Mouse (Mus musculus) liver, adult (tissue): Measurements from ENCODE around the gene Sugp1.

Experiments used
- GATA4 ChIP-seq: IDR thresholded peaks from 2 replicates; pipeline ENCODE4 v1.6.1; 2014; ENCODE audit warnings: mild to moderate bottlenecking, low read length; ENCODE audit not compliant: insufficient replicate concordance

Gene Sugp1

GRCm38 (mm10) chr8:70042583-70043455 is at the start of gene Sugp1, which contains the start of gene Mau2:
Sugp1 (plus strand) TSS chr8:70042813.
Mau2 (minus strand) TSS chr8:70042734.
- no peak for TF ChIP-seq GATA4

DNA sequence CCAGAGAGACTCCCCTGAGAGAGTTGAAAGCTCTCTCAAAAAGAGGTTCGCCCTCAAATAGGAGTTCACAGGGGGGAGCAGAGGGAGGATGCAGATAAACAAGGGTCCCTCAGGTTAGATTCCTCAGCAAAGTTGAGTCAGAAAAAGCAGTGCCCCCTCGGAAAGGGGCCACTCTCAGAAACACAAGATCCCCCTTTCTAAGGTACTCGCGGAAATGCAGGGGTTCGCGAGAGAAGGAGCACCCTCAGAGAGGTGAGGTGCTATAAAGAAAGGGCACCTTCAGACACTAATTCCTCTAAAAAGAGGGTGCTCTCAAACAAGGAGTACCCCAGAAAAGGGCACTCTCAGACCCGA is 47.2 kb upstream of the Sugp1 start:
- TF ChIP-seq GATA4: no peak

- peak; percentile 46; the same call in 1 of the 2 replicates for TF ChIP-seq GATA4
These were observed 46.6 kb upstream of the Sugp1 start, which contains the start of gene Gatad2a for GRCm38 (mm10) chr8:69995776-69996588. Gatad2a (minus strand) TSS chr8:69996384.

- TF ChIP-seq GATA4: peak; percentile 1; the same call in 1 of the 2 replicates
These were observed 45.9 kb upstream of the Sugp1 start for GRCm38 (mm10) chr8:69996589-69997285.

DNA sequence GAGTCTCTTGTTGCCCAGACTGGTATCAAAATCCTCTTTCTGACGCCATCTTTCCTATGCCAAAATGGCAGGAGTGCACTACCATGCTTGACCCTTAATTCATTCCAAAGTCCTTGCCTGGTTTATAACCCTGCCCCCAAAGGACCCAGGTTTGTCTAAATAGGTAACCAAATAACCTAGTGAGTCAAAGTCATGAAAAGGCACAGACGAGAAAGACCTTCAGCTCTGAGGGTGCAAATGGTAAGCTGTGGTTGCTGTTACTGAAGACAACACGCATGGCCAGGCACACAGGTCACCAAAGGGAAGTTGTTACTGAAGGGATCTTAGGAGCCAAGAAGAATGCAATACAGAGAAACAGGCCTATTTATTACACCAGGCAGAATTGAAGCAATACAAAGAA is 43.9 kb upstream of the Sugp1 start:
- TF ChIP-seq GATA4: no peak

DNA sequence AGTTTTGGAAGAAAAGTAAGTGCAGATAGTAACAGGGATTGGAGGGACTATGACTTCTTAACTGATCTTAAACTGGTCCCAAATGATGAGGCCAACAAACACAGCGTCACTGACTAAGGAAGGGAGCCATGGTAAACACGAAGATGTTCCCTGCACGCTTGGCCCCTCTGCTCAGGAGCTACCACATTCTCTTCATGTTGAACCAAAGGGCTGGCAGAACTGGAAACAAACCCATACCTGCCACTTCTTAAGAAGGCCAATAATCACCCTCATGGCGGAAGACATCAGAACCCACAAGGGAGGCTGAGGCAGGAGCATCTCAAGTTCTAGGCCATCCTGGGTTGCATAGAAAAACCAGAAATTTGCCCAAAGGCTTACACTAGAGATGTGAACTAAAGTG is 43.4 kb upstream of the Sugp1 start:
- no peak for TF ChIP-seq GATA4

DNA sequence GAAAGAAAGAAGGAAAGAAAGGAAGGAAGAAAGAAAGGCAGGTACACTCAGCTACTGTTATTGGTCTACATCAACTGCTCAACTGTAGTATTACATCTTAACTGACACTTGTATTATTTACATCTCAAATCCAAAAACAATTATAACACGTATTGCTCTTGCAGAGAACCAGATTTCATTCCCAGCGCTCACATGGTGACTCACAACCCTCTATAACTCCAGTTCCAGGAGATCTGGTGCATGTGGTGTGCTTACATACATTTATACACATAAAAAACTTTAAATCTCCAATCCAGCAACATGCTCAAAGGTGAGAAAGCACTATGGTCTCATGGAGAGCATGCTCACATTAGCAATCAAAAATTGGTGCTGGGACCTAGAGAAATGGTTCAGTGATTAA is 42.4 kb upstream of the Sugp1 start:
- TF ChIP-seq GATA4: no peak

- TF ChIP-seq GATA4: no peak
These were observed 41.3 kb upstream of the Sugp1 start for GRCm38 (mm10) chr8:70001176-70001891.

GRCm38 (mm10) chr8:70003204-70003657 is 39.4 kb upstream of the Sugp1 start:
- TF ChIP-seq GATA4: no peak

DNA sequence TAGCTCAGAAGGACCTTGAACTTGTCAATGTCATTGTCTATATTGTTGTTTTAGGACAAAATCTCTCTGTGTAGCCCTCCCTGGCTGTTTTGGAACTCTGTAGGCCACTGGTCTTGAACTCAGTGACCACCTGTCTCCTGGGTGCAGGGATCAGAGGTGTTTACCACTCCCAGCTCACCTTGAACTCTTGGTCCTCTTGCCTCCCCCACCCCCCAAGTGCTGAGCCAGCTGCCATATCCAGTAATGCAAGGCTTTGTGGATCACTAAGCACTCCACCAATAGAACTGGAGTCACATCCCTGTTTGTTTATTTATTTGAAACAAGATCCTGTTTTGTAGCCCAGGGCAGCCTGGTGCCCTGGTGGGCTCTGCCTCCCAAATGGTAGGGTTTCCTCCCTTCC is 38.3 kb upstream of the Sugp1 start:
- TF ChIP-seq GATA4: no peak

DNA sequence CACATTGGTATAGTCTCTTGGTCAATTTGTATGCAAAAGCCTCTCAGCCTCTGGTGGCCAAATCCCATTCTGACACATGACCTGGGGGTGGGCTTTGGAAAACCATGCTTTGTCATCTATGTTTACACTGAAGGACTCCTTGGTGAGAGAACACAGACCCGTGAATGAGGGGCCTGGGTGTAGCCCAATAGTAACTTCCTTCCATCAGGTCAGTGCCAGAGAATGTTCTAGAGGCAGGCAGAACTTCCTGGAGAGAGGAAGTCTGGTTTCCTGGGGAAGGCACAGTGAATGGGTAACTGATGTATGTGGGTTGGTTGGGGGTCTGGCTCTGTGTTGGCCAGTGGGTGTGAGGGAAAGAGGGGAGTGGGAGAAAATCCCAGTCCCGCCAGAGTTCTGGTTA is 37.4 kb upstream of the Sugp1 start:
- TF ChIP-seq GATA4: no peak

DNA sequence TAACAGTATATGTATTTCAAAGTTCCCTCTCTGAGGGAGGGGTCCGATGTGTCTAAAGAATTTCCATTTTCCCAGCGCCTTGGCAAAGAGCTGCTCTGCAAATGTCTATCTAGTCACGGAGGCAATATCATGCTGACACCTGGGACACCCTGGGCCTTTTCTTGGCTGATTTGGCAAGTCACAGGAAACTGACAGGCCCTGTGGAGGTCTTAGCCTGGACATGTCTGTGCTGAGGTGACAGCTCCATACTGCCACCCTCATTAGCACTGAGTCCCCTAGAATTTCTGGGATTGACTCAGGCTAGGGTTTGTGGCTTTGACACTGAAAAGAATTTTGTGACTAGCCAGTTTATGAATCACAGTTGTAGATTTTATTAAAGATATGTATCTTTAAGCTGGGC is 30.3 kb upstream of the Sugp1 start:
- no peak for TF ChIP-seq GATA4

GRCm38 (mm10) chr8:70012763-70013162 is 29.9 kb upstream of the Sugp1 start:
- no peak for TF ChIP-seq GATA4

DNA sequence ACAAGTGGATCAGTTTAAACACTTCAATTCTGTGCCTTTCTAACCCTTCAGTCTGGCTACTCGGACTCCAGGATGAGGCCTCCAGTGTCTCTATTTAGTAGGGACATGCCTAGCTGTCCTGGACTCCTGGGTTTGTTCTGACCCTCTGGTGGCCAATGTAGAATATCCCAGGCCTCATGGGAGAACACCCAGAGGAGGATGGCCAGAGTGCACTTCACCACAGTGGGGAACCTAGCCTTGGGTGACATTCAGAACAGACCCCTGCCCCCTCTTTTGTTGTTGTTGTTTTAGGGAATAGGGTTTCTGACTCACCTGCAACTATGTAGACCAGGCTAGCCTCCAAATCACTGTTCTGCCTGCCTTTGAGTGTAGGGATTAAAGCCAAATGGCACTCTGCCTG is 27.6 kb upstream of the Sugp1 start:
- TF ChIP-seq GATA4: no peak

DNA sequence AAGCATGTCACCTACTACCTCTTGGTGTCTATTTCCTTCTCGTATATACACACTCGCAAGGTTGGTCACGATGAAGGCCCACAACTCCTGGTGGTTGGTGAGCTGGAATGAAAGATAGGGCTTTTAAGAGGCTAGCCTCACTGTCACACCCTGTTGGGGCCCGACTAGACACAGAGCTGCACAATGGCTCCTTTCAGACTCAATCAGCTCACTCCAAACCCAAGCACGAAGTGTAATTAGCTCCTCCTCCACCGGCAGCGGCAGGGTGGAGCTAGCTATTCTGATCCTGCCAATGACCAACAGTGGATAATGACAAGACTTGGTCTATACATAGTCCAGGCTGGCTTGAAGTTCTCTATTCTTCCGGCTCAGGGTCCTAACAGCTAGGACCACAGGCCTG is 19.0 kb upstream of the Sugp1 start:
- TF ChIP-seq GATA4: no peak

- TF ChIP-seq GATA4: no peak
These were observed 16.5 kb upstream of the Sugp1 start for GRCm38 (mm10) chr8:70026151-70026550.
